Mouse (Mus musculus): ENCODE measurements around the gene Prr36.
A peak's percentile ranks its signal among the peaks of the same experiment; 100 is the strongest.

The Prr36 gene

DNA sequence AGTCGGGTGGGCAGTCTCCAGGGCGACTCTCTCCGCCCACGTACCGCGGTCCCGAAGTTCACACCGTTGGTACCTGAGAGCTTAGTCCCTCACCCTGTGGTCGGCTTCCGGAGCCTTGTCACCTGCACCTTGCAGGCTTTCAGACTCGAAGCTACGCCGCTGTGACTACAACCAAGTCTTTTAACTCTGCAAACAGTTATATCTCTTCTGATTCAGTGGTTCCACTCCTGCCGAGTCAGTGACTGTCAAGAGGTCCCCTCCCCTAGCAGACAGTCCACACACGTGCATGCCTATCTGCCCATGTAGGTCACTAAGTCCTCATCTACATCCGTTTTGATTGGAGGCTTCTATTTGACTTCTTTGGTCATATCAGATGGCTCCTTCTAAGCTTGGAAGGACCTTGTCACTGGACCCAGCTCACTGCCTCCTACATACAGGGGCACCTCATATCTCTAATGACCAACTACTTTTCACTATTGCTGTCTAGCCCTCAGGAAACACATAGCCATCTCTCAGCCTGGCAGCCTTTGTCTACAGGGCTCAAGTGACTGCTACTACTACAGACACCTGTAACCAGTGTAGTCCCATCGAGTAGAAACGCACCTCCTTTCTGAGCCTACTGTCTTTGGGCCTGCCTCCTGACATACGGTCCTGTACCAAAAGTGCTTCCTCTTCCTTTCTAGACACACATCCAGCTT lies 22.1 kb upstream of the Prr36 start:
- DNase-seq (ENCODE audit: low spot score): no peak

DNA sequence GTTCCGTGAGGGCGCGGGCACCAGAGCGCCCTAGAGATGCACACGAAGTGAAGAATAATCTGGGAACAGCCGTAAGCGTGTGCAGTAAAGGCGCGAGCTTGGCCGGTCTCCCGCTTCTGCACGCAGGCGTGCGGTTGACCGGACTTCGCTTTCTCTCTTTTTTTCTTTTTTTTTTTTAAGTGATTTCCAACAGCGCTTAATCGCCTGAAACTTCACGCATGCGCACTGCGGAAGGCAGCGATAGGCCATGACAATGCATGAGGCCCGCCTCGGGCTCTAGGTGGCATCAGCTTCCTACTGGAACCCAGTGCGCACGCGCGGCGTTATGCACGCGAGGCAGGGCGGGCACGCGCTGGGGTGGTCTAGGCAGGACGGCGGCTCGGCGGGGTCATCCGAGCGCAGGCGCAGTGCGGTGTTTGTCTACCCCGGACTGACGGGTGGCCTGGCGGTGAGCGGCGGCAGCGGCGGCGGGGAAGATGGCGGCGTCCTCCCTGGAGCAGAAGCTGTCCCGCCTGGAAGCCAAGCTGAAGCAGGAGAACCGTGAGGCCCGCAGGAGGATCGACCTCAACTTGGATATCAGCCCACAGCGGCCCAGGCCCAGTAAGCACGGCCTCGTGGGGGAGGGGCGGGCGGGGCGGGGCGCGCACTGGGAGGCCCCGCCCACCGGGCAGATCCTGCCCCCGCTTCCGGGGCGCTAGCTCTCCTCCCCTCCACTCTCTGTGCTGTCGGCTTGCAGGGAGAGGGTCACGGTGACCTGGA lies 21.4 kb upstream of the Prr36 start, which contains the start of the genes Map2k7 and Gm49320:
Map2k7 (plus strand) TSS at position 307 of the 759 bp plus-strand sequence.
Gm49320 (plus strand) TSS at position 432 of the 759 bp plus-strand sequence.
- DNase-seq (ENCODE audit: low spot score): peak; percentile 99

DNA sequence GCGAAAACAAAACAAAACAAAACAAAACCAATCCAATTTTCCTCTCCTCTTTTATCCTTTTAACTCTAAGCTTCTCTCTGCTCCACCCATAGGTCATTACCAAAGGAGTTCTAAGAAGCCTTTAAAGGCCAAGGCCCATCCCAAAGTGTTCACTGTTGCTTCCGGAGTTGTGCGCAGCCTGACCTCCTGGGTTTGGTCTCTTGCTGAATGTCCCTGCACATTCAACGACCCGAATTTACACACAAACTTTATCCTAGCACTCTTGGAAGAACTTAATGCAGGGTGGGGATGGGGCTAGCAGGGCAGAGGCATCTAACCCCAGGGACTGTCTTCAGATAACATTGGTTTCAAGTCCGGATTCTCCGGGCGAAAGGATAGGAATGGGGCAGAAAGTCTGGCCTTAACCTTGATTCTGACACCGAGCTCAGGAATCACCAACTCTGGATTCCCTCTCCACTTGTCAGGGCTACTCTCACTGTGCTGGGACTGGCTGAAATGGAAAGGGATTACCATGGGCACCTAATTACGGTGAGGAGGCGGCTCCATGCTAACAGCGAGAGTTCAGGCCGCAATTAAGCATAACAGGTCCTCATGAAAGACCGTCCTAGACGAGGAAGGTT lies 20.7 kb upstream of the Prr36 start:
- DNase-seq (ENCODE audit: low spot score): peak; percentile 58

DNA sequence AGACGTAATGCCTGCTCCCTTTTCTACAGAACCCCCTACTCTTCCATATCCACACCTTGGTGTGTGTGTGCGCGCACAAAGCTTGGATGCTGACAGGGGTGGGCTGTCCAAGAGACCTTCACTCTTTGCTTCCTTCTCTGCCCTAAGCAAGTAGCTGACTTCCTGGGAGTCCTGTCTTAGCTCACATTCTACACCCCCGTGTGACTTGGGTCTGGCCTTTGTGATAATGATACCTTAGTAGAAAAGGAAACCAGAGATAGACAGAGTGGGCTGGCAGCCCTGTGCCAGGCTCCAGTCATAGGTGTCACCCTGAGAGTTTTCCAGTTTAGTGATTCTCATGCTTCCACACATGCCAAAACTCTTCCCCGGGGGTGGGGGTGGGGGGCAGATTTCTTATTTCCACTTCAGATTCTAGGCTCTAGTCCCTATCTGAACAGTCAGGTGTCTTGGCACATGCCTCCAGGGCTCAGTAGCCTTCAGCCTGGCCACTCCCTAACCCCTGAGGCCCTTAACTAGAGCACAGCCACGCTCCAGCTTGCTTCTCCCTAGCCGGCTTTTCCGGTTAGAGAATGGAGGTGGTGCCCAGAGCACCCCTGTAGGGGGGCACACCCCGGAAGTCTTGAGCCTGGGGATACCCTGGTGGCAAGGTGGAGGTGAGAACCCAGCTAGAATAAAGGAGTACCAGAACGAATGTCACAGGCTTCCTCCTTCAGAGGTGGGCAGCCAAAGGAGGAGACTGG lies 13.5 kb upstream of the Prr36 start:
- no peak for DNase-seq (ENCODE audit: low spot score)

DNA sequence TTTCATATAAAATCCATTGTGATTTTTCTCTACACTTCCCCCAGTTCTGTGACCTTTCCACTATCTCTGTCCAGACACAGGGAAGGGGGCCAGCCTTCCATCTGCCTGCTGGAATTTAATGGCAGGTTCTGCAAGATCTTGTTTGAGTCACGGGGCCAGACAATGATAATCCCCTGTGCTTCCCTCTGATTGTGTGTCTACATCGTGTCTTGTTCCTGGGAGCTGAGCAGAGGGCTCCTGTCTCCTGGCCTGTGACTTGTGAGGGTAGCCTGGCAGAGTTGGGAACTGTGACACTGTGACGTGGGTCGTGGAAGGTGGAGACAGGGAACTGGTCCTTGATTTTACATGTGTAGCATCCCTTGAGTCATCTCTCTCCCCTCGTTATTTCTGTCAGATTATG lies 12.5 kb upstream of the Prr36 start:
- no peak for DNase-seq (ENCODE audit: low spot score)

DNA sequence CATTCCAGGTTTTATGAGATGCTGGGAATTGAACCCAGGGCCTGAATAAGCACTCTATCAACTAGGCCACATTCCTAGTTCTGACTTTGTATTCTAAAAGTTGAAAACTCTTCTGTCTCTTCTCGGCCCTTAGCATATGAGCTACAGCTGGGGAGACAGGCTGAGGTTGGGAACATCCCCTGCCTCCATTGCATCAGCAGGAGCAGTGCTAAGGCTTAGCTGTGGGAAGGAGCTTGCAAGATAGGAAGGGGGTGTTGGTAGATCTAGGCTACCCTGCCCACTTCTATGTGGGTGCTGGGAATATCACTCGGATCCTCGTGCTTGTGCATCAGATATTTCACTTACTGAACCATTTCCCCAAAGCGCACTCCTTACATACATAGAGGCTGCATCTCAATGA lies 10.7 kb upstream of the Prr36 start:
- DNase-seq (ENCODE audit: low spot score): no peak

DNA sequence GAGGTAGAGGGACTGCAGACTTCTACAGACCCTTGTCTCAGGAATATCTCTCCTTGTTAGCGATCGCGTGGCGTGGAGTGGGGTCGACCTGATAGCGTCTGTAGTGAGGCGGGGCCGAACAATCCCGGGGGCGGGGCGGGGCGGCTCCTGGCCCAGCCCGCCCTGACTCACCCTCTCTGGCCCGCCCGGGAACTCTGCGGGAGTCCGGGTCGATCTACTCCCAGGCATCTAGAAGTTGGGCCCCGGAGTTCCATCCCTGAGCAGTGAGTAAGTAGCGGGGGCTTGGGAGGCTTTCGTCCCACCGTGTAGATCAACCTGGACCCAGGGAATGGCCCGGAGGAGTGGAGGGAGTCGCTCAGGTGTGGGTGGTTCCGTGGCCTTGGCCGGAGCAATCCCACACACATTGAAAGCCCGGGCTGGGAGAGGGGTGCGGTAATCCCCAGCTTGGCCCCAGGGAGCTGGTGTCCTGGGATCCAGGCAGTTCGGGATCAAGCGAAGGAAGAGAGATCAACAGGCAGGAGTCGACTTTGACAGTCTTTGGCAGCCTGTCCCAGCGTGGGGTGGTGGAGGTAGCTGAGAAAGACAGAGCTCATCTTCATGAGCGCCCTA lies 9.6 kb upstream of the Prr36 start, which contains the start of gene Lrrc8e:
Lrrc8e (plus strand) TSS at position 89 of the 609 bp plus-strand sequence.
- DNase-seq (ENCODE audit: low spot score): no peak

DNA sequence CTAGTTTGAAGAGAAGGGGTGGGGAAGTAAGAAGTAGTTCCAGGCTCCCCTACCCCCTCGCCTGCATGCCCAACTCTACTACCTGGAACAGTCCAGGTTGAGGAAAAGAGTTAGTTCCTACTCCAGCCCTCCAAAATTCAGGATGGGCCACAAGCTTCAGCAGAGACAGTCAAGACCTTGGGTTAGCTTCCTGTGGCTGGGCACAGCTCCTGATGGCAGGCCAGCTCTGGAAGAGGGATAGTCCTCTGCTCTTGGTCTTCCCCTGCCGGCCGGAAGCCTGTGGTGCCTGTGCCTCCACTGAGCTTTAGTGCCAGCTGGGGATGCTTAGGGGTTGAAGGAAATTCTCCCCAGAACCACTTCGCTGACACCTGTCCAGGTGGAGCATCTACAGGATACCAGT lies 9.1 kb upstream of the Prr36 start:
- DNase-seq (ENCODE audit: low spot score): no peak

DNA sequence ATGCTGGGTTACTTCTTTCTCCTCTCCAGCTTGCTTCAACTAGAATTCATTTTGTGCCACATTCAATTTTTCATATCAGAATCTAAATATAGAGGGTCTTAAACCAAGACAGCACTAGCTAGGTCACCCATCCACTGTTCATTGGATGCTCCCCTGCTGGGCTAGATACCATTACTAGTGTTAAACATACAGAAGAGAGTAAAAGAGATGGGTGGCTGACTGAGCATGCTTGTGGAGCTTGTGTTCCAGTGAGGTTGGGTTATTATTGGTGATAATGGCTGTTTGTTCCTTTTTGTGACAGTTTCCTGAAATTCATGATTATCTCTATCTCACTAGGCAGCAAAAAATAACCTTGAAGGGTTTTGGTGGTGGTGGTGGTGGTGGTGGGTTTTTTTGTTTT lies 4.8 kb upstream of the Prr36 start:
- DNase-seq (ENCODE audit: low spot score): no peak

DNA sequence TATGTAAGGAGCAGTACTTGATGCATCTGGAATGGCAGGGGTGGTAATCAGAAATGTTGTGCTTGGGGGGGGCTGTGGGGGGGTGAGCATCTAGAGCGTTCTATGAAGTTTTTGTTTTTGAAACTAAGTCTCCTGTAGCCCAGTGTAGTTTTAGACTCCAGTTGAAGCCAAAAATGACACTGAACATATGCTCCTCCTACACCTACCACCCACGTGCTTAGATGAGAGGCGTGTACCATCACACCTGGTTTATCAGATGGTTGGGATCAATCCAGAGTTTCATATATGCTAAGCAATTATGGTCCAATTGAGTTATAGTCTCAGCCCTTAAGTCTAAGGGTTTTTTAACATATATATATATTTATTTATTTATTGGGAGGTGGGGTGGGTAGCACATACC lies 2.4 kb upstream of the Prr36 start:
- DNase-seq (ENCODE audit: low spot score): no peak

DNA sequence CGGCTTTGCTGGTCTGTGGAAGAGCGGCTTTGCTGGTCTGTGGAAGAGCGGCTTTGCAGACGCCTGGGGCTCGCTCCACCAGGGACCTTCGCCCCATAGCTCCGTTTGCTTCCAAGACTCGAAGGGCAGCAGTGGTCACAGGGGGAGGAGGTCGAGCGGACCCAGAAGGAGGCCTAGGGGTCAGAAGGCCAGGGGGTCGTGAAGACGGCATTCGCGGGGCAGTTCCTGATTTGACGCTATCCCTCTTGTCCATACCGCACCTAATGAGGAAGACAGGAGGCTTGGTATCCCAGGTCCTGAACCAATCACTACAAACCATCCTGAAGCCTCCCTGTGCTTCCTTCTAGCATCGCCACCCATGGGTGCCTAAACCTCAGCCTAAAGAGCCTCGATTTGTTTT lies 963 bp downstream of the Prr36 start:
- DNase-seq (ENCODE audit: low spot score): no peak

DNA sequence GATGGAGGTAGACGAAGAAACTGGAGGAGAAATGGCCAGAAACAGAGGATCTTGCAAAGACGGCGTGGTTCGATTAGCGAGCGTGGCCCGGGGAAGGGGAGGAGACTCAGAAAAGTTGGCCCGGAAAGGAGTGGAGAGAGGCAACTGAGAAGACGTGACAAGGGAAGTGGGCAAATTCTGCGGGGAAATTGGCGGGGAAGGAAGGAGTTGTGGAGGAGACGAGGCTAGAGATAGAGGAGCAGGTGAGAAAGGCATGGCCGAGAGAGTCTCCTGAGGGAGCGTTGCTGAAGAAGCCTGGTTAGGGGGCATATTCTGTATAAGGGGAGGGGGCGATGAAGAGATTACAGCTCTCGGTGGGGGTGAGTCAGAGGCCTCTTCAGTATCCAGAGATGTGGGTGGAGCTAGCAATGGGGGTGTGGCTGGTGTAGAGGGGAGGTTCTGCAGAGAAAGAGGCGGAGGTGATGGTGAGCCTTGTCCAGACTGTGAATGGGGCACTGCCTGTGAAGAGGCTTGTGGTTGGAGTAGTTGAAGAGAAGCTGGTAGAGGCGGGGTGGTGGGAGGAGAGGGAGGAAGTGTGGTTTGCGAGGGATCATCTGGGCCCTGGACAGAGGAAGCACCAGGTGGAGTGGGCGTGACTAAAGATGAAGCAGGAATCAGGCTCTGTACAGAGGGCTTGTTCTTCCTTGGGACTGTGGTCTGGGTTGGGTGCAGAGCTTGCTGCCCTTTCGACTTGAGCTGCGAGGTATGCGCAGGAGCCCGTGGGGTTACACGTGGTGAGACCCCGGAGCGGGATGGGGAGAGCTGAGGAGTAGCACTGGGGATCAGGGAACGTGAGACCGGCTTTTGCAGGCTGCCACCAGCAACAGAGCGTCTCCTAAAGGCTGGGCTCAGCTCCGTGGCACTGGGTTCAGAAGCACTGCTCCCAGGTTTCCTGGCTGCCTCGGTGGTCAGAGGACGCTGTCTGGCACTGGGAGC lies 3.0 kb downstream of the Prr36 start:
- peak; percentile 50 for DNase-seq (ENCODE audit: low spot score)

DNA sequence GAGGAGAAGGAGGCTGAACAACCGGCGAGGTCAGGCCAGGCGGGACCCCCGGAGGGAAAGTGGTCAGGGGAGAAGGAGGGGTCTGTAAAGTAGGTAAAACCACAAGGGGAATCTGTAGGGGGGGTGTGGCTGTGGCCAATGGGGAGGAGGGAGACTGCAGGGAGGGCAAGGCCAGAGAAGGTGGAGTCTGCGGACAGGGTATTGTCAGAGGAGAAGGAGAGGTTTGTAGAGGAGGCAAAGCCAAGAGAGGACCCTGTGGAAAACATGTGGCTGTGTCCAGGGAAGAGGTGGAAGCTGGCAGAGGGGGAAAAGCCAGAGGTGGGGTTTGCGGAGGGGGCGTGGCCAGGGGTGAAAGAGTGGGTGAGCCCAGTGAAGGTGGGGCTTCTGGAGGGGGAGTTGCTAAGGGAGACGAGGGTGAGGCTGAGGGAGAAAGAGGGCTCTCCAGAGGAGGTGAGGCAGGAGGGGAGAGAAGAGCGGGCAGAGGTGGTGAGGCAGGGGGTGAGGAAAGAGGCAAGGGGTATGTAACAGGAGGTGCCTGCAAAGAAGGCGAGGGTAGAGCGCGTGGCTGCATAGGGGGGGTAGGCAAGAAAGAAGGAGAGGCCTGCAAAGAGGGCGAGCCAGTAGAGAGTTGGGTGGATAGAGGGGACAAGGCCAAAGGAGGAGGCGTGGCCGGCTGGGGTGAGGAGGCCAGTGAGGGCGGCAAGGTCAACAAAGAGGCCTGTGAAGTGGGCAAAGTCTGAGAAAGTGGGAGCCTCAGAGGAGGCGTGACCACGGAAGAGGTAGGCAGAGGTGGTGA lies 3.9 kb downstream of the Prr36 start:
- DNase-seq (ENCODE audit: low spot score): peak; percentile 65

DNA sequence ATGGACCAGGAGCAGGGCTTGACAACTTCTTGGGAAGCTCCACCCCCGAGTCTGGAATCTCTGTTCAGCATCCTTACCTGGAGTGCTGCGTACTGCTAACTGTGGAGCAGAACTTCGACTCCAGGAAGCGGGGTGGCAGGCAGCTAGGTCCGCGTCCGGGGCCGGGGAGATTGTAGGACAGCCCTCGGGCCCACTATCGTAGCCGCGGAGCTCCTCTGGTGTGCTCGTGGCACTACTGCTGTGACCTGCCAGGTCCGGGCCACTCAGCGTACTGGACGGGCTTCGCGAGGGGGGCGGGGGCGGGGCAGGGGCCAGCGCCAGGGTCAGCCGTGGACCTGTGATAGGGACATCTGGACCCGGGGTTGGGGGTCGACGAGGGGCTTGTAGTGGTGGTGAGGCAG lies 4.5 kb downstream of the Prr36 start:
- no peak for DNase-seq (ENCODE audit: low spot score)

DNA sequence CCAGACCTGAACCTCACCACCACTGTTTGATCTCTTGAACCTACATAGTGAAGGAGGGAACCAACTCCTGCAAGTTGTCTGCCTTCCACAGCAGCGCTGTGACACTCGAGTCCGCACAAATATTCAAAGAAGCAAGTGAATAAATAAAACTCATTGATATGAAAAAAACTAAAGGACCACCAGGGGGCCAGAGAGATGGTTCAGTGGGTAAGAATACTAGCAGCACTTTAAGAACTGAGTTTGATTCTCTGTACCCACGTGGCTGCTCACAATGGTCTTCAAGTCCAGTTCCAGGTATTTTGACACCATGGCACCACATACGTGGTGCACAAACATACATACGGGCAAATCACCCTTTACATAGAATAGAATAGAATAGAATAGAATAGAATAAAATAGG lies 6.2 kb downstream of the Prr36 start:
- no peak for DNase-seq (ENCODE audit: low spot score)

DNA sequence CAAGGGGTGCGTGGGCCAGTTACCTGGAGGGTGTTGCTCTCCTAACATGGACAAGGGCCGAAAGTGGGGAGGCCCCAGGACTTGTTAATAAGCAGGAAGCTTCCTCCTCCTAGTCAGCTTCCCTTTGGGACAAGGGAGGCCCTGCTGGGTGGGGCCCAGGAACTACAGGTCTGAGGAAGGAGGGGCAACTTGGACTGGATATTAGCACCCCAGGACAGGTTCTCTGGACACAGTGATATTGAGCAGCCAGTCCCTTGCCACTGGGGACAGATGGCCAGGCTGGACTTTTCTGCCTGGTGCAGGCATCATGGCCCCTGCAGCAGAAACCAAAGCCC lies 10.3 kb downstream of the Prr36 start:
- DNase-seq (ENCODE audit: low spot score): no peak

DNA sequence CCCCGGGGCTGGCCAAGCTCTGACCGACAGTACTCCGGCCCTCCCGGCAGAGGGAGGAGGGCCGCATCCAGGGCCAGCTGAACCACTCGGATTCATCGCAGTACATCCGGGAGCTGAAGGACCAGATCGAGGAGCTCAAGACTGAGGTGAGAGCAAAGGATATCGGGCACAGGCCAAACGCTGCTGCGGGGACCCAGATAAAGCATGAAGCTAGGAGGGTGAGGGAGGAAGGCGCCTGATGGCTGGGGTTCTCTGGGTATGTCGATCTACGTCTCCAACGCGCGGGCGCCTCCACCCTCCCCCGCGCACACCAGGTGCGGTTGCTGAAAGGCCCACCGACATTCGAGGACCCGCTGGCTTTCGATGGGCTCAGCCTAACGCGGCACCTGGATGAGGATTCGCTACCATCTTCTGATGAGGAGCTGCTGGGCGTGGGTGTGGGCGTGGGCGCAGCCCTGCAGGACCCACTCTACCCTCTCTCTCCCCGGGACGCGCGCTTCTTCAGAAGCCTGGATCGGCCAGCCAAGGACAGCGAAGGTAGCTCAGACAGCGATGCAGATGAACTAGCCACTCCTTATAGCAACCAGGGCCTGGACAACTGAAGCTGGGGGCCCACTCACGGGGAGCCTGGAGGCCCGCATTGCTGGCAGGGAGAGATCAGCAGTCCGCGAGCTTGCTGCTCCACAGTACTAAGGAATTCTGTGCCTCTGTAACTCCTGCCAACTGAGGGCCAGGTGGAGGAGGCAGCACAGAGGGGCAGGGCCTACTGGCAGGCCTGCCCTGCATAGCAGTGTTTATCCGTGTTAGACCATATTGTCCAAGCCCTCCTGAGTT lies 10.9 kb downstream of the Prr36 start:
- no peak for DNase-seq (ENCODE audit: low spot score)

DNA sequence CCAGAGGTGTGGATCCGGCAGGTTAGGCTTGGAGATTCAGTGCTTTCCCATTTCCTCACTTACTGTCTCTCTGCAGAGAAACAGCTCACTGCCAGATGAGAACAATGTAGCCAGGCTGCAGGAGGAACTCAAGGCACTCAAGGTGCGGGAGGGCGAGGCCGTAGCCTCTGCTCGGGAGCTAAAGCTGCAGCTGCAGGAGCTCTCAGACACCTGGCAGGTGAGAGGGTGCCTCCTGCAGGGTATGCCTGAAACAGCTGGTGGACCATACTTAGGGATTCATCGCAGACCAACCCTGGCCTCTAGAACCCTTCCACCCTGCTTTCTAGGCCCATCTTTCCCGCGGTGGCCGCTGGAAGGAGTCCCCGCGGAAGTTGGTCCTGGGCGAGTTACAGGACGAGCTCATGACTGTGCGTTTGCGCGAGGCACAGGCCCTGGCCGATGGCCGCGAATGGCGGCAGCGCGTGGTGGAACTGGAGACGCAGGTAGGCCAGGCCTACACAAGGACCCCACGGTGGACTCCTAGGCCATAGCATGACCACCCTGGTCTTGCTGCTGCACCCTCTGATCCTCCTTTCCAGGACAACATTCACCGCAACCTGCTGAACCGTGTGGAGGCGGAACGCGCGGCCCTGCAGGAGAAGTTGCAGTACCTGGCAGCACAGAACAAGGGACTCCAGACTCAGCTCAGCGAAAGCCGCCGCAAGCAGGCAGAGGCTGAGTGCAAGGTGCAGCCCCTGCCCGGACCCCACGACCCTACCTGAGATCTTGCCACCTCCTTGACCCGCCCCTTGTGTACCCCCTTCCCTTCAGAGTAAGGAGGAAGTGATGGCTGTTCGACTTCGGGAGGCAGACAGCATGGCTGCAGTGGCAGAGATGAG lies 11.8 kb downstream of the Prr36 start:
- no peak for DNase-seq (ENCODE audit: low spot score)

All from yolk sac, embryonic 10.5 days (tissue).